Mouse (Mus musculus): Measurements from ENCODE around the gene Ppp1ca. TPM values are rescaled to one million over a fixed set of nuclear protein-coding genes. Genes with fewer than 3 reads are reported as not detected.

Gene Ppp1ca
- total RNA-seq, 2 experiments from 2014 or later, result 494 to 527 TPM

- peak; percentile 73 for ATAC-seq (replicated peaks; ENCODE audit: poor library complexity, severe bottlenecking)
Measured at GRCm38 (mm10) chr19:4206971-4207370, 15.1 kb downstream of the Ppp1ca start.

DNA sequence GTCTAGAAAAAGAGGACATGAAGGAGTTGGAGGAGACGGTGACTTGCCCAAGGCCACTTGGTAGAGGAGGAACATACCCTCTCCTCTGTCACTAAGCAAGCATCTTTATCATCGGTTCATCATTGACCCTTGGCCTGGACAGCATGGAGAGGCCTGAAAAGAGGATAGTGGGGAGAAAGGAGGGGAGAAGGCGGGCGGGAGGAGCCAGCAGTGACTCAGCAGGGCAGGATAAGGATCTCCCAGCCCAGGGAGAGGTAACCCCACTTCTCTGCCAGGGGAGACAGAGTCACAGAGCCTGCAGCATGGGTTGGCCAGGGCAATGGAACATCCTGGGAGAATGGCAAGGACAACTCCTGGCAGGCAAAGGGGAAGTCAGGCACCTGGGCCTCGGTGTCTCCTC, 16.7 kb downstream of the Ppp1ca start:
- ATAC-seq (replicated peaks; ENCODE audit: poor library complexity, severe bottlenecking), result no peak

DNA sequence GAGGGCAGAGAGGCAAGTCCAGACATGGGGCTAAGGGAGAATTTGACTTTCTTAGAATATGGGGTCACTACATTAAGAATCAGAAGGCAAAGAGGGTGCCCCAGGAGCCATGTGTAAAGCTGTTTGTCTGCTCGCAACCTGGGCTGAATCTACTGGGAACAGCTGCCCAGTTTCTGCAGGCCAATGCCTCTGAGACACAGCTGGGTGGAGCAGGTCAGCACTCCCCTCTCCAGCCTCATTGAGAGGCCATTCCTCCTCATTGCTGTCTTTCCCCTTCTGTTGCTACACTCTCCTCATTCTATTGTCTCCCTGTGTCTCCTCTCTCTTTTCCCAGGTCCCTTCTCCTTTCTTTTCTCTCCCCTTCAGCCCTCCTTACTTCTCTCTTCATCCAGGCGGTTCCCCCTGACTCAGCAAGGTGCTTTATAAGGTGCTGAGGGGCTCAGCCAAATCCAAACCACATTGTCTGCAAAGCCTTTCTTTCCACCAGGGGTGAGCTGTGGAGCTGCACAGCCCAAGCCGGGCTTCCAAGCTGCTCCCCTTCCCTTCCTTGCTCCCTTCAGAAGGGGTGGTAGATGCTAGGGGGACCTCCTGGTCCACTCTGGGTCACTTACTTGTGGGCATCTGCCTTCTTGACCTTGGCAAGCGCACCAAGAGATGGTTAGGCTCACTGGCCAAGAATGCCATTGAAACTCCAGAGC, 20.2 kb downstream of the Ppp1ca start:
- ATAC-seq (replicated peaks; ENCODE audit: poor library complexity, severe bottlenecking), result no peak

DNA sequence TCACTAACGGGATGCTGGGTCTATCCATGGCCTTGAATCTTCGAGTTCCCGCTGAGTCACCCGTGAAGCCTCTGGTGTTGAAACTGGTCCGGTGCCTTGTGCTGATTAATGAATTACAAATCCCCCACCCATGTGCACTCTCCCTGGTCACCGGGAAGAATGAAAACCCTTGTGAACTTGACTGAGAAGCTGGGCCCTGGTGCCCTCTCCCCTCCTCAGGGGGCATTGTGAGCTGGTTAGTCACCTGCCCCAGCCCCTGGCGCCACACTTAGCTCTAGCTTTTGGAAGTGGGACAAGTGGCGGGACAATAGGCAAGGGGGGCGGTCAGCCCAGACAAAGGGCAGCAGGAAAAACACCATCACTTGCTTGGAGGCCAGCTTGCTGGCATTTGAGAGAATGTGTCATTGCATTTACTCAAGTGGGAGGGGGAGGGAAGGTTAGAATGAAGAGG, 21.7 kb downstream of the Ppp1ca start:
- ATAC-seq (replicated peaks; ENCODE audit: poor library complexity, severe bottlenecking), result peak; percentile 65

DNA sequence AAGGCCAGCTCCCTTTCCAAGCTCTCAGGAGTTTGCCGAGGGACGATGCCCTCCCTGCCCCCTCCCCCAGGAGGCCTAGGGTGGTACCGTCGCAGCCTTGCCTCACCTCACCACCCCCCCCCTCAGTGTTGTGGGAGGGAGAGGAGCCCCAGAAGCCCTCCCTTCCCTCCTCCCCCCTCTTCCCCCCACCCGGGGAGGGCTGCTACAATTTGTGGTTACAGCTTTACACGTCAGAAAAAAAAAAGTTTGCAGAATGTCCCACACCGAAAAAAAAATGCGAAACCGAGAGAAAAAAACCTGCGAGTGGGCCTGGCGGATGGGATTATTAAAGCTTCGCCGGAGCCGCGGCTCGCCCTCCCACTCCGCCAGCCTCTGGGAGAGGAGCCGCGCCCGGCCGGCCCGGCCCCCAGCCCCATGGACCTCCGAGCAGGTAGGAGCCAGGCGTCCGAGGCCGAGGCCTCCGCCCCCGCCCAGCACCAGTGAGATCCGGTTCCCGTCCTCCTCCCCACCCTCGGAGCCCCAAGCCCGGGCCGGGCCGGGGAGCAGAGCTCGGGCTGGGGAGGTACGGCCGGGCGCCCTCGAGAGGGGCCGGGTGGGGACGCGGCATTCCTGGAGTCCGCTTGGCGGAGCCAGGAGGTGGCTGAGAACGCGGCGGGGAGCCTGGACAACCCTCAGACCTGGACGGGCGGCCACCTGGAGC, 22.4 kb downstream of the Ppp1ca start, which contains the start of the genes Clcf1 and AC109138.7:
Gene Clcf1 (plus strand): TSS at position 168 of the 700 bp plus-strand sequence.
Gene AC109138.7 (plus strand): TSS at position 287 of the 700 bp plus-strand sequence.
- ATAC-seq (replicated peaks; ENCODE audit: poor library complexity, severe bottlenecking), result peak; percentile 21; the same call in 1 of the 2 replicates

DNA sequence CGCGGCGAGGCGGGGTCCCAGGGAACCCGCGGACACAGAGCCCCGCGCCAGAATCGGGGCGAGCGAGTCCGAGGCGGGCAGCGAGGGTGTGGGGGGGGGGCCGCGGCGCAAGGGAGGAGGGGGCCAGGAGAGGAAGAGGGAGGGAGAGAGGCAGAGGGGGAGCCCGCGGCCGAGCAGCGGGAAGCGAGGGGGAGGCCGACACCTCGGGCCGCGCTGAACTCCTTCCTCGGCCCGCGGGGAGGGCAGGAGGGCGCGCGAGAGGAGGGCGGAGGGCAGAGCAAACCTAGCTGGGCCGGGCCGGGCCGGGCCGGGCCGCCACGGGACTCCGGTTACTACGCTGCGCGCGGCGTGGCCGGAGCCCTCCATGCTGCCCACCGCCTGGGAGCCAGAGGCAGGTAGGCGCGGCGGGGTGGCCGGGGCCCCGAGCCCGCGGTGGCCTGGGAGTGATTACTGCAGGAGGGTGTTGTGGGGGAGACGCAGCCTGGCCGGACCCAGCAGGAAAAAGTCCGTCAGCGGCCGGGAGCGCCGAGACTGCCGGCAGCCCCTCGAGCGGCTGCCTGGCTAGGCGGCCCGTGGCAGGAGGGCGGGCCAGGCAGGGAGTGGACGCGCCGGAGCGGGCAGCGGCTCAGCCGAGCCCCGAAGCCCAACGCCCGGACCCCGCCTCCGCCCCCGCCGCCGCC, 23.0 kb downstream of the Ppp1ca start:
- ATAC-seq (replicated peaks; ENCODE audit: poor library complexity, severe bottlenecking), result 0 out of 2 replicates have a peak, but pooled peaks have one; percentile 9

DNA sequence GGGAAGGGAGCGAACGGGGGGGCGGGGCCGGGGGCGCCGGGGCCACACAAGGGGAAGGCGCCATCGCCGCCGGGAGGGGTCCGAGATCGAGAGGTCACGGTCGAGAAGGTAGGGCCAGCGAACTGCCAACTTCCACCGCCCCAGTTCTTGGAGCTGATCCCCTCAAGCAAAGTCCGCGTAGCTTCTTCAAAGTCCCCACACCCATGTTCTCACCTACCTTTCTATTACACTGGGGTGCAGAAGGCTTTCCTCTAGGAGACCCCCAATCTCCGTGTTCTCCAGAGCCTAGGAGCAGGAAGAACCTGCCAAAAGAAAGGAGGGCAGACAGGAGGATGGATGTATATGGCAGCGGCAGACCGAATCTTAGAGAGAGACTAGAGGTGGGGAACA, 23.6 kb downstream of the Ppp1ca start:
- no peak for ATAC-seq (replicated peaks; ENCODE audit: poor library complexity, severe bottlenecking)

DNA sequence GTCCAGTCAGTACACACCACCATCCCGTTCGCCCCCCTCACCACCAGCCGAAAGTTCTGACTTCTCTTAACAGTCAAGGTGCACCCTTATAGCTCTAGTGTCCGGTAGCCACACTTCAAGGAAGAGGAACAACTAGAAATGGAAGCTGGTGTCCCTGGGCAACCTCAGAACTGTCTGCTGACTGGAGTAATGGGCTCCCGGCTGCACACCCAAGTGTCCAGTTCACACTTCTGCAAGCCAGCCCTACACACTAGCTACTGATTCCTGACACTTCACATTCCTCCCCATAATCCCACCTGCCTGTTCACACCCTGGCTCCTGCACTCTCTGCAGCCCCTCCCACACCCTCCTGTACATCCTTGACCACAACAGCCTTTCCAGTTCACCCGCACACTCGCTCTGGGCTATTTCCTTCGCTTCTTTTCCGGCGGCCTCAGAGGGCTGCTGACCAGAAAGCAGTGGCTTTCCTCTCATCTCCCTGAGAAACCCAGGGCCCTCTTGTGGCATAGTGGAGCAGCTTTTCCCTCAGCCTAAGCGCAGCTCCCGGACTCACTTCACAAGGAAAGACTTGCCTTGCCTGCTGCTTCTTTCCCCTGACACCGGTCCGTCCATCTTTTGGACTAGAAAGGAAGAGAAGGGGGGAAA, 24.3 kb downstream of the Ppp1ca start:
- peak; percentile 16; the same call in 1 of the 2 replicates for ATAC-seq (replicated peaks; ENCODE audit: poor library complexity, severe bottlenecking)

DNA sequence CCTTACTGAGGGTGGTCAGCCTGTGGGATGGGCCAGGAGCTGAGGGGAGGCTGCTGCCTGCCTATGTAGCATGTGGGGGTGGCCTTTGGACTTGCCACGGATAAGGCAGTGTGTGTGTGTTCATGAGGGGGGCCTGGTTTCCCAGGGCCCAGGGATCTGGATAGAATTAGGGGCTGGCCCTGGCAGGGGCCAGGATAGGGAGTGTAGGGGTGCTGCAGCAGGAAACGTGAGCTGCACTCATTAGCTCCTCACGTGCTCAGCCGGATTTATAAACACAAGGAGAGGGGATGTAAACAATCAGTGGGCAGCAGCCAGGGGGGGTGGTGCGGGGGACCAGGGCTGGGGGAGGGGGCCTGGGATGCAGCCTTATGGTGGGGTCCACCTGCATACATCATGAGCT, 25.3 kb downstream of the Ppp1ca start:
- no peak for ATAC-seq (replicated peaks; ENCODE audit: poor library complexity, severe bottlenecking)

- ATAC-seq (replicated peaks; ENCODE audit: poor library complexity, severe bottlenecking), result no peak
Measured at GRCm38 (mm10) chr19:4217855-4218254, 26.0 kb downstream of the Ppp1ca start.

GRCm38 (mm10) chr19:4218293-4218692, 26.4 kb downstream of the Ppp1ca start:
- ATAC-seq (replicated peaks; ENCODE audit: poor library complexity, severe bottlenecking), result no peak

GRCm38 (mm10) chr19:4218784-4219183, 26.9 kb downstream of the Ppp1ca start:
- ATAC-seq (replicated peaks; ENCODE audit: poor library complexity, severe bottlenecking), result no peak

- no peak for ATAC-seq (replicated peaks; ENCODE audit: poor library complexity, severe bottlenecking)
Measured at GRCm38 (mm10) chr19:4219943-4220342, 28.1 kb downstream of the Ppp1ca start.

DNA sequence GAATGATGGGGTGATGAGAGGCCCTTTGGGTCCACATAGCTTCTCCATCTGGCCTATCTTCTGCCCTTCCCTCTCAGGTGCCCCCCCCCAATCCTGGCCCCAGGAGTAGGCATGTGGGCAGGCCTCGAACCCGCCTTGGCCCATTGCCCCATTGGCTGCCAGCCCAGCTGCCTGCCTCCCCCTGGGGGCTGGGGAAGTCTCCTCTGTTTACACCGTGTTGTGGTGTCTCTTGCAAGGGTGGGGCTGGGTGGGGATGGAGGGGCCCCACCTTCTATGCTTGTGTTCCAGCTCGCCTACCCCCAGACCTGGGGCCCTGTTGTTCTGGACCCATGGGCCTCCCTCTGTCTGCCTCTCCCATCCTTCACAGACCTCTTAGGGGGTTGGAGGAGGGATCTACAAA, 28.6 kb downstream of the Ppp1ca start:
- no peak for ATAC-seq (replicated peaks; ENCODE audit: poor library complexity, severe bottlenecking)

- 0 out of 2 replicates have a peak, but pooled peaks have one; percentile 23 for ATAC-seq (replicated peaks; ENCODE audit: poor library complexity, severe bottlenecking)
Measured at GRCm38 (mm10) chr19:4220957-4221743, 29.3 kb downstream of the Ppp1ca start.

DNA sequence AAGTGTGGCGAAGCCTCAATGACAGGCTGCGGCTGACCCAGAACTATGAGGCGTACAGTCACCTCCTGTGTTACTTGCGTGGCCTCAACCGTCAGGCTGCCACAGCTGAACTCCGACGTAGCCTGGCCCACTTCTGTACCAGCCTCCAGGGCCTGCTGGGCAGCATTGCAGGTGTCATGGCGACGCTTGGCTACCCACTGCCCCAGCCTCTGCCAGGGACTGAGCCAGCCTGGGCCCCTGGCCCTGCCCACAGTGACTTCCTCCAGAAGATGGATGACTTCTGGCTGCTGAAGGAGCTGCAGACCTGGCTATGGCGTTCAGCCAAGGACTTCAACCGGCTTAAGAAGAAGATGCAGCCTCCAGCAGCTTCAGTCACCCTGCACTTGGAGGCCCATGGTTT, 30.3 kb downstream of the Ppp1ca start:
- ATAC-seq (replicated peaks; ENCODE audit: poor library complexity, severe bottlenecking), result peak; percentile 63

DNA sequence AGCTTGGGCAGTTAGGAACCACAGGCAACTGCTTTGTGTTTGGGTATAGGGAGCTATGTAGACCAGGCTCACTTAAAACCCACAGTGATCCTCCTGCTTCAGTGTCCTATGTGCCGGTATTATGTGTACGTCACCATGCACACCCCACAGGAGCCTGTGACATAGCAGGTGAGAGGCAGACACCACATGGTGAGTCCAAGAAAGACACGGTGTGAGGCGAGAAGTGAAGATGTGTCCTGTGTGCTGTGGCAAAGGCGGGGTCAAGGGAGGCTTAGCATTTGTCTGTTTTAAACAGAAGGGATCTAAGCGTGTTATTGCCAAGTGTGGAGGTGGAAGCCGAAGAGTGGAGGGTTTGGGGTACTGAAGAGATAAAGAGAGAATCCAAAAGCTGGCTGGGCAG, 34.9 kb downstream of the Ppp1ca start:
- no peak for ATAC-seq (replicated peaks; ENCODE audit: poor library complexity, severe bottlenecking)

- no peak for ATAC-seq (replicated peaks; ENCODE audit: poor library complexity, severe bottlenecking)
Measured at GRCm38 (mm10) chr19:4227446-4227845, 35.6 kb downstream of the Ppp1ca start.

DNA sequence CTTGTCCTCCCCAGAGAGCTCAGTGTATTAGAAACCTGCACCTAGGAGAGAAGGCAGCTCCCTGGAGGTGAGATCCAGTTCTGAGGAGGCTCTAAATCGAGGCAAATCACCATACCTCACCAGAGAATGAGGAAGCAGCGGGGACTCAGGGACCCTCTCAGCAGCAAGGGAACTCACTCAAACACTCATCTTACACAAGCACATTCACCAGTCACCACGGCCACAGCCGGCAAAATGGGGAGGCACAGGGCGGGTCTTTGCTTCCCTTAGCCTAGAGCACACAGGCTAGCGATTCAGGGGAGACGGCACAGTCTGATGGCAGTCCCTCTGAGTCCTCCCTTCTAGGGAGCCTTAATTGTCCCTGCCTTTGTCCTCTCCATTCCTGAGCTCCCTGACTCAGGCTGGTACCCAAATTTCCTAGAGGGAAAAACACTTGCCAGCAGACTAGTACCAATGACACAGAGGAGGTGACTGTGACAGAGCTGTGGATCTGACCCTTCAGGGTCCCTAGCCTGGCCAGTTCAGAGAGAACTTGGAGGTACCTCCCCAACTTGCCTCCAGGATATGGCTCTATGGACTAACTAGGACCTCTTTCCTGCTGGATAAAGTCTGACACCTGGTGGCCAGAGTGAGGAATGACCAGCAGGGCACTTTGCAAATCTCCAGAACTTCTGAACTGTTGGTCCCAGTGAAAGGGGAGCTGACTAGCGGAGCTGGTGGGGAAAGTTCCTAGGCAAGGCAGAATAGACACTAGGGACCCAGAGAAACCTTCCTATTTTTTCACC, 36.2 kb downstream of the Ppp1ca start:
- ATAC-seq (replicated peaks; ENCODE audit: poor library complexity, severe bottlenecking), result peak; percentile 41

Measured in granulocyte monocyte progenitor cell, adult 5-6 weeks (primary cell).